Mouse (Mus musculus): ENCODE data around the gene Dcps. TPM values are rescaled to one million over a fixed set of nuclear protein-coding genes. Genes with fewer than 3 reads are reported as not detected.

The Dcps gene
- total and polyA plus RNA-seq, 2 experiments = 21.0 to 27.4 TPM

GRCm38 (mm10) chr9:35204421-35204820 is 28.6 kb upstream of the Dcps start:
- H3K4me1 ChIP-seq (ENCODE audit: control insufficient read depth, insufficient read depth, low read length) = peaks cover 5% of the 10 kb centered on the region; the same call in 1 of the 2 replicates
- no peak overlapping the region for H3K9ac ChIP-seq (ENCODE audit: low read depth, low read length)
- 93% methylated on average over 2 of the region's 2 CpGs for WGBS
- no peaks in the 10 kb centered on the region for H3K27me3 ChIP-seq (ENCODE audit: control insufficient read depth, insufficient read depth, low read length)
- H3K79me2 ChIP-seq (ENCODE audit: control insufficient read depth, insufficient read depth, low read length) = no peaks in the 10 kb centered on the region
- TF ChIP-seq CTCF (IDR thresholded peaks at IDR 0.05; ENCODE audit: low read depth, low read length) (no peak), POLR2A (IDR thresholded peaks at IDR 0.05; ENCODE audit: extremely low read depth, insufficient read depth, low read length) (no peak)
- no peak for DNase-seq (ENCODE audit: extremely low read depth, low read depth, low spot score)
- peaks cover 44% of the 10 kb centered on the region for H3K36me3 ChIP-seq (ENCODE audit: control insufficient read depth, insufficient read depth, low read length)
- H3K27ac ChIP-seq (replicated peaks; ENCODE audit: insufficient read depth, low read depth, low read length) = no peak overlapping the region
- H3K4me3 ChIP-seq (ENCODE audit: insufficient read depth, low read depth, low read length) = no peak overlapping the region

- no peaks in the 10 kb centered on the region for H3K79me2 ChIP-seq (ENCODE audit: control insufficient read depth, insufficient read depth, low read length)
- peaks cover 8% of the 10 kb centered on the region; the same call in 1 of the 2 replicates for H3K4me1 ChIP-seq (ENCODE audit: control insufficient read depth, insufficient read depth, low read length)
- H3K27me3 ChIP-seq (ENCODE audit: control insufficient read depth, insufficient read depth, low read length) = no peaks in the 10 kb centered on the region
- H3K36me3 ChIP-seq (ENCODE audit: control insufficient read depth, insufficient read depth, low read length) = peaks cover 38% of the 10 kb centered on the region
- TF ChIP-seq CTCF (IDR thresholded peaks at IDR 0.05; ENCODE audit: low read depth, low read length) = no peak
- no peak for TF ChIP-seq POLR2A (IDR thresholded peaks at IDR 0.05; ENCODE audit: extremely low read depth, insufficient read depth, low read length)
- H3K27ac ChIP-seq (replicated peaks; ENCODE audit: insufficient read depth, low read depth, low read length) = no peak overlapping the region
- DNase-seq (ENCODE audit: extremely low read depth, low read depth, low spot score) = no peak
- no peak overlapping the region for H3K9ac ChIP-seq (ENCODE audit: low read depth, low read length)
- 56% methylated on average over 3 of the region's 3 CpGs for WGBS
- no peak overlapping the region for H3K4me3 ChIP-seq (ENCODE audit: insufficient read depth, low read depth, low read length)
Observed at GRCm38 (mm10) chr9:35203536-35203935, 27.7 kb upstream of the Dcps start.

GRCm38 (mm10) chr9:35200529-35201060 is 24.7 kb upstream of the Dcps start:
- peaks cover 10% of the 10 kb centered on the region; the same call in 1 of the 2 replicates for H3K36me3 ChIP-seq (ENCODE audit: control insufficient read depth, insufficient read depth, low read length)
- H3K27ac ChIP-seq (replicated peaks; ENCODE audit: insufficient read depth, low read depth, low read length) = no peak overlapping the region
- H3K79me2 ChIP-seq (ENCODE audit: control insufficient read depth, insufficient read depth, low read length) = peaks cover 4% of the 10 kb centered on the region; the same call in 1 of the 2 replicates
- H3K4me1 ChIP-seq (ENCODE audit: control insufficient read depth, insufficient read depth, low read length) = peaks cover 13% of the 10 kb centered on the region
- H3K9ac ChIP-seq (ENCODE audit: low read depth, low read length) = no peak overlapping the region
- H3K27me3 ChIP-seq (ENCODE audit: control insufficient read depth, insufficient read depth, low read length) = no peaks in the 10 kb centered on the region
- no peak overlapping the region for H3K4me3 ChIP-seq (ENCODE audit: insufficient read depth, low read depth, low read length)
- no peak for DNase-seq (ENCODE audit: extremely low read depth, low read depth, low spot score)
- TF ChIP-seq POLR2A (IDR thresholded peaks at IDR 0.05; ENCODE audit: extremely low read depth, insufficient read depth, low read length) (no peak), CTCF (IDR thresholded peaks at IDR 0.05; ENCODE audit: low read depth, low read length) (no peak)
- 68% methylated on average over 9 of the region's 9 CpGs for WGBS

- H3K36me3 ChIP-seq (ENCODE audit: control insufficient read depth, insufficient read depth, low read length) = peaks cover 5% of the 10 kb centered on the region; the same call in 1 of the 2 replicates
- peaks cover 4% of the 10 kb centered on the region; the same call in 1 of the 2 replicates for H3K79me2 ChIP-seq (ENCODE audit: control insufficient read depth, insufficient read depth, low read length)
- H3K4me3 ChIP-seq (ENCODE audit: insufficient read depth, low read depth, low read length) = peak within 1 kb of the TSS; percentile 71
- peak within 1 kb of the TSS; percentile 86 for H3K9ac ChIP-seq (ENCODE audit: low read depth, low read length)
- TF ChIP-seq POLR2A (IDR thresholded peaks at IDR 0.05; ENCODE audit: extremely low read depth, insufficient read depth, low read length) (peak; percentile 42; the same call in 1 of the 2 replicates), CTCF (IDR thresholded peaks at IDR 0.05; ENCODE audit: low read depth, low read length) (peak; percentile 86)
- under 1% methylated on average over 44 of the region's 44 CpGs for WGBS
- H3K27me3 ChIP-seq (ENCODE audit: control insufficient read depth, insufficient read depth, low read length) = no peaks in the 10 kb centered on the region
- DNase-seq (ENCODE audit: extremely low read depth, low read depth, low spot score) = peak; percentile 75
- peak within 1 kb of the TSS; percentile 81 for H3K27ac ChIP-seq (replicated peaks; ENCODE audit: insufficient read depth, low read depth, low read length)
- H3K4me1 ChIP-seq (ENCODE audit: control insufficient read depth, insufficient read depth, low read length) = peaks cover 13% of the 10 kb centered on the region
Observed at GRCm38 (mm10) chr9:35199772-35200471, 24.1 kb upstream of the Dcps start, which contains the start of the genes Srpr and Tirap. Srpr (plus strand) TSS chr9:35200175. Tirap (minus strand) TSS chr9:35200291.

- peak overlapping the region; percentile 81 for H3K27ac ChIP-seq (replicated peaks; ENCODE audit: insufficient read depth, low read depth, low read length)
- 4% methylated on average over 18 of the region's 18 CpGs for WGBS
- DNase-seq (ENCODE audit: extremely low read depth, low read depth, low spot score) = peak; percentile 85
- H3K9ac ChIP-seq (ENCODE audit: low read depth, low read length) = peak overlapping the region; percentile 86
- TF ChIP-seq POLR2A (IDR thresholded peaks at IDR 0.05; ENCODE audit: extremely low read depth, insufficient read depth, low read length) (no peak), CTCF (IDR thresholded peaks at IDR 0.05; ENCODE audit: low read depth, low read length) (no peak)
- 0 out of 2 replicates have a peak, but pooled peaks cover 2% of the 10 kb centered on the region for H3K36me3 ChIP-seq (ENCODE audit: control insufficient read depth, insufficient read depth, low read length)
- peak overlapping the region; percentile 71 for H3K4me3 ChIP-seq (ENCODE audit: insufficient read depth, low read depth, low read length)
- H3K27me3 ChIP-seq (ENCODE audit: control insufficient read depth, insufficient read depth, low read length) = no peaks in the 10 kb centered on the region
- H3K4me1 ChIP-seq (ENCODE audit: control insufficient read depth, insufficient read depth, low read length) = peaks cover 13% of the 10 kb centered on the region
- H3K79me2 ChIP-seq (ENCODE audit: control insufficient read depth, insufficient read depth, low read length) = peaks cover 4% of the 10 kb centered on the region; the same call in 1 of the 2 replicates
Observed at GRCm38 (mm10) chr9:35198945-35199771, 23.3 kb upstream of the Dcps start.

Measured in liver, adult 2 months (tissue).